Mouse (Mus musculus): ENCODE data around the gene Snn.

DNA sequence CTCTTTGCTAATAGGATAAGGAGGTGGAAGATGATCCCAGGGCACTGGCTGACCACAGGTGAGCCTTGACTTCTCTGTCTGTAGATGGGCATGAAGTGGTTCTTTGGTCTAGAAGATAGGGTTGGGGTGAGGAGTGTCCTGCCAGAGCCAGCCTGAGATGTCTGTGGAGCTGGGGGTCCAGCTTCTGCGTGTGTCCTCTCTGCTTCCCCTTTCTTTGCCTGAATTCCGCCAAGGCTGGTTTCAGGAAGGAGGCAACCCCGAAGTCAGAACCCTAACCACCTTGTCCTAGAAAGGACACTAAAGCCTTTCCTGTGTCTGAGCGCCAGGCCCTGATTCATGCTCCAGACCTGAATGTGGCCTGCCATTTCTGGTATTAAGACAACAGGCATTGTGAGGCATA, 48.8 kb upstream of the Snn start:
- TF ChIP-seq CEBPB (IDR thresholded peaks at IDR 0.05; ENCODE audit: insufficient read depth, poor library complexity, severe bottlenecking) (no peak), MYOD1 (IDR thresholded peaks at IDR 0.05; ENCODE audit: control insufficient read depth in 1 of 3, insufficient read length in 2 of 3, low read depth in 2 of 3) (no peak), REST (IDR thresholded peaks at IDR 0.05; ENCODE audit: insufficient read depth, insufficient read length) (no peak)
